Mouse (Mus musculus): ENCODE measurements around the gene Mex3a. TPM values are rescaled to one million over a fixed set of nuclear protein-coding genes. Genes with fewer than 3 reads are reported as not detected.

Mex3a gene
- total and polyA plus RNA-seq, 3 experiments: 1.1 to 4.9 (median 2.5) TPM

GRCm38 (mm10) chr3:88536103-88536930 is 4.1 kb downstream of the Mex3a start:
- Histone ChIP-seq H3K27ac (ENCODE audit: insufficient read depth, low read depth) (no peak overlapping the region), H3K79me2 (replicated peaks; ENCODE audit: control insufficient read depth, extremely low read depth, insufficient read depth, poor library complexity, severe bottlenecking) (no peaks in the 10 kb centered on the region), H3K9me3 (replicated peaks; ENCODE audit: low read length) (no peaks in the 10 kb centered on the region), H3K36me3 (replicated peaks in 1 of 2; ENCODE audit: control insufficient read depth in 1 of 2, insufficient read depth in 1 of 2, low read length in 1 of 2) (peaks cover 13 to 26% of the 10 kb centered on the region in 2 experiments), H3K4me1 (ENCODE audit: control insufficient read depth in 1 of 2, insufficient read depth in 2 of 2) (peaks cover 4 to 23% of the 10 kb centered on the region in 2 experiments), H3K9ac (ENCODE audit: insufficient read depth, low read depth) (no peak overlapping the region), H3K4me2 (ENCODE audit: insufficient read depth, low read depth, poor library complexity, severe bottlenecking) (no peak overlapping the region), H3K27me3 (replicated peaks) (peaks cover 9% of the 10 kb centered on the region), H3K4me3 (replicated peaks in 1 of 3; ENCODE audit: low read depth in 2 of 3, low read length in 2 of 3, poor library complexity in 1 of 3) (no peak overlapping the region)
- no peak for TF ChIP-seq EP300 (IDR thresholded peaks at IDR 0.05; ENCODE audit: low read length)
- no peak for TF ChIP-seq CHD1 (IDR thresholded peaks at IDR 0.05; ENCODE audit: low read depth, low read length)
- no peak for TF ChIP-seq ZC3H11A (IDR thresholded peaks at IDR 0.05; ENCODE audit: low read depth, low read length)
- TF ChIP-seq POLR2A (IDR thresholded peaks at IDR 0.05; ENCODE audit: low read depth, low read length): no peak
- TF ChIP-seq HCFC1 (IDR thresholded peaks at IDR 0.05; ENCODE audit: low read depth, low read length): no peak
- no peak for TF ChIP-seq MAX (IDR thresholded peaks at IDR 0.05; ENCODE audit: low read length)
- no peak for TF ChIP-seq GABPA (IDR thresholded peaks at IDR 0.05; ENCODE audit: insufficient replicate concordance, low read depth, low read length)
- no peak for TF ChIP-seq MXI1 (IDR thresholded peaks at IDR 0.05; ENCODE audit: low read depth, low read length)
- no peak for TF ChIP-seq CHD2 (IDR thresholded peaks at IDR 0.05; ENCODE audit: low read length)
- no peak for TF ChIP-seq E2F4 (IDR thresholded peaks at IDR 0.05; ENCODE audit: insufficient replicate concordance, low read depth, low read length)
- TF ChIP-seq MYC (IDR thresholded peaks at IDR 0.05; ENCODE audit: low read depth, low read length): no peak
- no peak for TF ChIP-seq MAZ (IDR thresholded peaks at IDR 0.05; ENCODE audit: low read depth, low read length)
- TF ChIP-seq RAD21 (IDR thresholded peaks at IDR 0.05; ENCODE audit: low read depth, low read length): no peak
- TF ChIP-seq NELFE (IDR thresholded peaks at IDR 0.05; ENCODE audit: low read depth, low read length): no peak
- TF ChIP-seq SMC3 (IDR thresholded peaks at IDR 0.05; ENCODE audit: low read depth, low read length): no peak
- TF ChIP-seq USF1 (IDR thresholded peaks at IDR 0.05; ENCODE audit: low read depth, low read length): no peak
- no peak for TF ChIP-seq MAFK (IDR thresholded peaks at IDR 0.05; ENCODE audit: insufficient replicate concordance, low read length)
- no peak for DNase-seq (ENCODE audit: extremely low read depth)
- dilution Hi-C loops (cut with MboI; ENCODE audit: extremely low pct_ligation_motif_present, extremely low pct_unique_long_range_greater_than_20kb, low sequenced_read_pairs) (no loop called here), in situ Hi-C loops (cut with MboI; ENCODE audit: low pct_ligation_motif_present, low pct_unique_long_range_greater_than_20kb, low sequenced_read_pairs) (no loop called here)

- H3K4me2 ChIP-seq (ENCODE audit: insufficient read depth, low read depth, poor library complexity, severe bottlenecking): no peak overlapping the region
- no peak for TF ChIP-seq USF1 (IDR thresholded peaks at IDR 0.05; ENCODE audit: low read depth, low read length)
- no peak for TF ChIP-seq E2F4 (IDR thresholded peaks at IDR 0.05; ENCODE audit: insufficient replicate concordance, low read depth, low read length)
- TF ChIP-seq KAT2A (IDR thresholded peaks at IDR 0.05; ENCODE audit: insufficient replicate concordance, low read length): no peak
- TF ChIP-seq MEF2A (IDR thresholded peaks at IDR 0.05; ENCODE audit: borderline replicate concordance, low read depth, low read length): no peak
- TF ChIP-seq MYC (IDR thresholded peaks at IDR 0.05; ENCODE audit: low read depth, low read length): no peak
- no peak for TF ChIP-seq NRF1 (IDR thresholded peaks at IDR 0.05; ENCODE audit: low read depth, low read length)
- no peak for TF ChIP-seq HCFC1 (IDR thresholded peaks at IDR 0.05; ENCODE audit: low read depth, low read length)
- TF ChIP-seq EP300 (IDR thresholded peaks at IDR 0.05; ENCODE audit: low read length): no peak
- no peak for TF ChIP-seq TBP (conservative IDR thresholded peaks at IDR 0.05; ENCODE audit: low read depth, low read length)
- TF ChIP-seq JUN (IDR thresholded peaks at IDR 0.05; ENCODE audit: insufficient read depth, low read depth, low read length): no peak
- no peak for TF ChIP-seq MAZ (IDR thresholded peaks at IDR 0.05; ENCODE audit: low read depth, low read length)
- TF ChIP-seq GABPA (IDR thresholded peaks at IDR 0.05; ENCODE audit: insufficient replicate concordance, low read depth, low read length): no peak
- no peak for TF ChIP-seq RCOR1 (conservative IDR thresholded peaks at IDR 0.05; ENCODE audit: low read depth, low read length)
- TF ChIP-seq SIN3A (IDR thresholded peaks at IDR 0.05; ENCODE audit: low read length): no peak
- TF ChIP-seq ZNF384 (IDR thresholded peaks at IDR 0.05; ENCODE audit: low read depth, low read length): no peak
- no peak for TF ChIP-seq IRF4 (IDR thresholded peaks at IDR 0.05; ENCODE audit: low read depth, low read length)
- no peak for TF ChIP-seq CHD1 (IDR thresholded peaks at IDR 0.05; ENCODE audit: low read depth, low read length)
- no peak for TF ChIP-seq CTCF (conservative IDR thresholded peaks at IDR 0.05 in 1 of 2, IDR thresholded peaks at IDR 0.05 in 1 of 2; ENCODE audit: low read depth in 2 of 2, low read length in 2 of 2)
- no peak overlapping the region for H3K9ac ChIP-seq (ENCODE audit: insufficient read depth, low read depth)
- H3K9me3 ChIP-seq (replicated peaks; ENCODE audit: low read length): no peaks in the 10 kb centered on the region
- H3K4me3 ChIP-seq (replicated peaks in 1 of 3; ENCODE audit: low read depth in 2 of 3, low read length in 2 of 3, poor library complexity in 1 of 3): no peak overlapping the region
- H3K36me3 ChIP-seq (replicated peaks in 1 of 2; ENCODE audit: control insufficient read depth in 1 of 2, insufficient read depth in 1 of 2, low read length in 1 of 2): peaks cover 13 to 32% of the 10 kb centered on the region in 2 experiments
- H3K27ac ChIP-seq (ENCODE audit: insufficient read depth, low read depth): no peak overlapping the region
- H3K4me1 ChIP-seq (ENCODE audit: control insufficient read depth in 1 of 2, insufficient read depth in 2 of 2): peaks cover 4 to 25% of the 10 kb centered on the region in 2 experiments
- dilution Hi-C loops (cut with MboI; ENCODE audit: extremely low pct_ligation_motif_present, extremely low pct_unique_long_range_greater_than_20kb, low sequenced_read_pairs) (no loop called here), in situ Hi-C loops (cut with MboI; ENCODE audit: low pct_ligation_motif_present, low pct_unique_long_range_greater_than_20kb, low sequenced_read_pairs) (no loop called here)
- peaks cover 9% of the 10 kb centered on the region for H3K27me3 ChIP-seq (replicated peaks)
- no peak for DNase-seq (ENCODE audit: extremely low read depth)
- no peaks in the 10 kb centered on the region for H3K79me2 ChIP-seq (replicated peaks; ENCODE audit: control insufficient read depth, extremely low read depth, insufficient read depth, poor library complexity, severe bottlenecking)
Measured at GRCm38 (mm10) chr3:88537146-88537545, 5.0 kb downstream of the Mex3a start.

All from CH12.LX (cell line).